Mouse (Mus musculus) spleen, adult 2 months (tissue): ENCODE measurements around the gene Tbck. TPM values are rescaled to one million over a fixed set of nuclear protein-coding genes. Genes with fewer than 3 reads are reported as not detected.

Experiments used
- DNase-seq, 2 experiments: peaks; one replicate each; pipeline versions ENCODE4 v3.0.0 to v3.0.0-alpha.2; 2012 to 2021; ENCODE audit warnings: low spot score in 2 of 2, low read depth in 1 of 2
- H3K27ac ChIP-seq: fragments of 200-500 bp; 2 replicates; pipeline ENCODE4 v1.5.1; 2012; ENCODE audit warnings: low read length, inconsistent platforms; ENCODE audit not compliant: insufficient read depth
- H3K27me3 ChIP-seq: fragments of 200-500 bp; 2 replicates; pipeline ENCODE4 v1.6.1; 2012; ENCODE audit warnings: mild to moderate bottlenecking, moderate library complexity, low read length, inconsistent platforms; ENCODE audit not compliant: control insufficient read depth, insufficient read depth
- H3K36me3 ChIP-seq: fragments of 200-500 bp; 2 replicates; pipeline ENCODE4 v1.6.1; 2012; ENCODE audit warnings: mild to moderate bottlenecking, low read length, inconsistent platforms; ENCODE audit not compliant: control insufficient read depth, insufficient read depth
- H3K4me1 ChIP-seq: fragments of 200-500 bp; 2 replicates; pipeline ENCODE4 v1.6.1; 2011; ENCODE audit warnings: inconsistent platforms; ENCODE audit not compliant: control insufficient read depth, insufficient read depth, insufficient read length
- H3K4me3 ChIP-seq: fragments of 200-500 bp; 2 replicates; pipeline ENCODE4 v1.5.1; 2011; ENCODE audit warnings: mild to moderate bottlenecking, inconsistent platforms; ENCODE audit not compliant: insufficient read depth, insufficient read length; ENCODE audit errors: extremely low read depth
- CTCF ChIP-seq: fragments of 200-500 bp; IDR thresholded peaks from 2 replicates; pipeline ENCODE4 v1.5.1; 2011; ENCODE audit warnings: mild to moderate bottlenecking, inconsistent platforms; ENCODE audit not compliant: insufficient read depth, insufficient read length, insufficient replicate concordance; ENCODE audit errors: extremely low read depth
- POLR2A ChIP-seq: fragments of 200-500 bp; IDR thresholded peaks from 2 replicates; pipeline ENCODE4 v1.6.1; 2011; ENCODE audit warnings: low read depth, low read length, inconsistent platforms
- WGBS: fragments of 180-500 bp; shearing (Covaris S2); methylation state at CpG from one replicate; pipeline ENCODE4 v1.1.7; 2018; 5-methylcytosine and 5-hydroxymethylcytosine counted together
- polyA plus RNA-seq: library from polyadenylated mRNA; depleted of rRNA; stranded (reverse); fragments of >200 nt; gene quantifications from 2 replicates; pipeline ENCODE4 v1.2.3, GENCODE M21; 2012

Tbck gene
- polyA plus RNA-seq, 1 experiment = 2.8 TPM

DNA sequence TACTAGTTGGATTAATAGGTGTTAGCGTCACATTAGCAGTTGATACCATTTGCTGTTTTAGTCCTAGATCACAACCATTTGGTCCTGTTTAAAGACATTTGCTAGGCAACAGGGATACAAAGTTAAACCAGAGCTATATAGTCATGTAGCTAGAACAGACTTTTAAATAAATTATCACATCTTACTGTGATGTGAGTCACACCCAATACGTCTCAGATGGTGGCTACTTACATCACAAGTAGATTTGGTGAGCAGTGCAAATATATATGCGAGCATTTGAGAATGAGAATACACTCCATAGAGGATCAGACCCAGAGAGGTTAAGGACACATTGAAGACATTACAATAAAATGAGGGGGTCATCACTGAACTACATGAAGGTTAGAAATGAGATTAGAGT is 125.0 kb downstream of the Tbck start:
- TF ChIP-seq POLR2A = no peak
- no peak for TF ChIP-seq CTCF
- no peaks in the 10 kb centered on the region for H3K4me1 ChIP-seq
- H3K36me3 ChIP-seq = peaks cover 7% of the 10 kb centered on the region; the same call in 1 of the 2 replicates
- no peak overlapping the region for H3K4me3 ChIP-seq
- WGBS = 94% methylated on average over 3 of the region's 3 CpGs
- no peaks in the 10 kb centered on the region for H3K27me3 ChIP-seq
- no peak overlapping the region for H3K27ac ChIP-seq
- DNase-seq = no peak

DNA sequence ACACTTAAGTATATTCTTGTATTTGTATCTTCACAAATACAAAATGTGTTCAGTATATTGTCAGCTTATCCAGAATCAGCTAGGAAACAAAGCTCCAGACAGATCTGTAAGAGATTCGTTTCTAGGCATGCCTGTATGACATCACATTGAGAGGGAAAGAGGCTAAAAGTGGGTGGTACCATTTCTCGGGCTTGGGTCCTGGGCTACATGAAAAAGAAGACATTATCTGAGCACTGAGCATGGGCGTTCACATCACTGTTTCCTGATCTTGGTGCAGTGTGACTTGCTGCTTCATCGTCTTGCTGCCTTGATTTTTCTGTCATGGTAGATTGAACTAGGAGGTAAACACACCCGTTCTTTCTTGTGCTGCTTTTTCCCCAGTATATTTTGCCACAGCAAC is 127.8 kb downstream of the Tbck start:
- TF ChIP-seq POLR2A (no peak), CTCF (no peak)
- H3K4me1 ChIP-seq = no peaks in the 10 kb centered on the region
- H3K36me3 ChIP-seq = peaks cover 6% of the 10 kb centered on the region
- 83% methylated on average over 5 of the region's 5 CpGs for WGBS
- H3K4me3 ChIP-seq = no peak overlapping the region
- no peaks in the 10 kb centered on the region for H3K27me3 ChIP-seq
- DNase-seq = no peak
- no peak overlapping the region for H3K27ac ChIP-seq

DNA sequence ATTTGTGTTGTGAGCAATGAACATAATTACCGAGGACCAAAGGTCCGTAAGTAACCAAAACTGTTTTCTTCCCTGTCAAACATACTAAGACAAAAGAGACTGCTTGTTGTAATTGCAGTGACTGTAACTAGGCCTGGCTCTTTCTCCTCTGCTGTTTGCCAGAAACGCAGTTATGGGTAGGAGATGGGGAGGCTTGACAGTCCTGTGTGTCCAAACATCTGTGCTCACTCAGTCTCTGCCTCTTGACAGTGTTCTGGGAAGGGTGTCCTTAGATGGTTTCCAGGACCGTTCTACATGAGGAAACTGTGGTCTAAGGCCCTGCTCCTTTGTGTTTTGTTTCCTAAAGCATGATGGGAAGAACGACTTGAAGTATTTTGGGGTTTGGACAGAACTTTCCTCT is 128.4 kb downstream of the Tbck start:
- TF ChIP-seq POLR2A = no peak
- TF ChIP-seq CTCF = no peak
- Histone ChIP-seq H3K27me3 (no peaks in the 10 kb centered on the region), H3K4me1 (no peaks in the 10 kb centered on the region), H3K4me3 (no peak overlapping the region), H3K27ac (no peak overlapping the region), H3K36me3 (peaks cover 6% of the 10 kb centered on the region)
- no peak for DNase-seq
- WGBS = 62% methylated on average over 5 of the region's 5 CpGs

DNA sequence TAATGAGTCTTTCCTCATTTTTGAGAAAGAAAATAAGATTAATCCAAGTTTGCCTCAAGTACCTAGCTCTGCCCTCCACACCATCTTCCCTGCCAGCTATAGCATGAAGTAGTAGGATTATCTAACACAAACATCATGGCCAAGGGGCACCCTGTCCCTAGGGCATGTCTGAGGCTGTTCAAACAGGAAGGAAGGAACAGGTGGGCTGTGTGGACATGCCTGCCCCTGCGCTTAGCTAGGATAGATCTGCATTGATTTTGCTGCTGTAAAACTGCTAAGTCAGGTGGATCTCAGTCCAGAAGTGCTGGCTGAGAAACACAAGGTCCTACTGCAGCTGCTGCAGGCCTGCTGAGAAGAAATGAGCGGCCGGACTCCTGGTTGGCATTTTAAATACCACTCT is 129.2 kb downstream of the Tbck start:
- Histone ChIP-seq H3K4me3 (no peak overlapping the region), H3K36me3 (peaks cover 6% of the 10 kb centered on the region), H3K27me3 (no peaks in the 10 kb centered on the region), H3K27ac (no peak overlapping the region), H3K4me1 (no peaks in the 10 kb centered on the region)
- DNase-seq = no peak
- WGBS = 70% methylated on average over 3 of the region's 3 CpGs
- no peak for TF ChIP-seq CTCF
- TF ChIP-seq POLR2A = no peak

DNA sequence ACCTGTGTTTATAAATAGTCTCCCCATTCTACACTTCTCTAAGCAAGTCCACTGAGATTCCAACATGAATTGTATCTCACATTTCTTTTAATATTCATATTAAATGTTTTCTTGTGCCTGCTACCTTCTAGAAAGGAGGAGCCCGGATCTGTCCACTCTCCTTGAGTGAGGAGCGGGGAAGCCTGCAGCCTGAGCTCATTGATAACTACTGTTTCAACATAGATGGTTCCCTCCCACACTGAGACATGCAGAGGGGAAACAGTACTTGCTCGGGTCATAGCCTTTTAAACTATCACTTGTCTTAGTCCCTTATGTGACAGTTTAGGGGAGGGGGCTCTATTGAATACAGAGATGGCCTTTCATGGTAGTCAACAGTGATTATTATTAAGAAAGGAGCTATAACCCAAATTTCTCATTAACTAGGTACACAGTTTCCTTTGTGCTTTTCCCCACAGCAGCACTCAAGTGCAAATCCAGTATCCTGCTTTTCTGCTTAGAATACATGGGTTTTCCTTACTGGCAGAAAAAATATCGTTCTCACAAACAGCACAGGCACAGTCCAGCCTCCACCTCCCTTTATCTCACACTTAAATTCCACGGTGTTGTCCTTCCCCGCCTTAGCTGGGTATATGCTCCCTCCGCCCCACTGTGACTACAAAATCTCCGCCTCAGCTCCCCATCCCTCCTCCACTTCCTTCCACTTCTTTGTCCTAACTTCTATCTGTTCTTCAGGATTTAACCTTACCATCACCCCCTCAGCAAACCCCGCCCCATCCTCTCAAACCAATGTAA is 130.0 kb downstream of the Tbck start:
- Histone ChIP-seq H3K27me3 (no peaks in the 10 kb centered on the region), H3K4me1 (no peaks in the 10 kb centered on the region), H3K4me3 (no peak overlapping the region), H3K27ac (no peak overlapping the region), H3K36me3 (peaks cover 6% of the 10 kb centered on the region)
- 86% methylated on average over 9 of the region's 9 CpGs for WGBS
- DNase-seq = no peak
- TF ChIP-seq POLR2A = no peak
- no peak for TF ChIP-seq CTCF

DNA sequence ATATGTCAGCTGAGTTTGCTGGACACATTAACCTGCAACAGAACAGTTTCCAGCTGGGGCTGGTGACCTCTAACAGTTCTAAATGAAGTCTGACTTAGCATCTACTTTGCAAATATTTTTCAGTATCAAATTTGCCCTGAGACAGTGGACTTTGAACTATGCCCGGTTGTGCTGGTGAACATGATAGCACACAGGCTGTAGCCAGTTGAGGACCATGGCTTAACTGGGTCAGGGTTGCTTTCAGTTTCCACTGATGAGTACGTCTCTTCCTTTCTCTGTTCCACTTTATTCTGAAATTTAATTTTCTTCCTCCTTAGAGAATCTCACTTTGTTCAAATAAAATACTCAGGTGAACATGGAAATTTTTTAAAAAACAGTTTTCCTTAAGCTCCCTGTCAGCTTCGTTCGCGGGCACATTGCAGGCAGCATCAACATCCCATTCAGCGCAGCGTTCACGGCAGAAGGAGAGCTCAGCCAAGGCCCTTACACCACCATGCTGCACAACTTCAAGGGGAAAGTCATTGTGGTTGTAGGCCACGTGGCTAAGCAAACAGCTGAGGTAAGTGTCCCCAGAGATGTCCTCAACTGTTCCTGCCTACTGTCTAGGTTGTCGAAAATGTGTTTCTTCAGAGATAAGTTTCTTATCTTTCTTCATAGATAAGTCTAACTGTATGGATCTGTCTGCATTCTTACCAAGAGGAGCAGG is 131.0 kb downstream of the Tbck start:
- Histone ChIP-seq H3K36me3 (peaks cover 3% of the 10 kb centered on the region; the same call in 1 of the 2 replicates), H3K4me3 (no peak overlapping the region), H3K4me1 (no peaks in the 10 kb centered on the region), H3K27me3 (no peaks in the 10 kb centered on the region), H3K27ac (no peak overlapping the region)
- 79% methylated on average over 10 of the region's 10 CpGs for WGBS
- no peak for TF ChIP-seq CTCF
- TF ChIP-seq POLR2A = no peak
- no peak for DNase-seq

DNA sequence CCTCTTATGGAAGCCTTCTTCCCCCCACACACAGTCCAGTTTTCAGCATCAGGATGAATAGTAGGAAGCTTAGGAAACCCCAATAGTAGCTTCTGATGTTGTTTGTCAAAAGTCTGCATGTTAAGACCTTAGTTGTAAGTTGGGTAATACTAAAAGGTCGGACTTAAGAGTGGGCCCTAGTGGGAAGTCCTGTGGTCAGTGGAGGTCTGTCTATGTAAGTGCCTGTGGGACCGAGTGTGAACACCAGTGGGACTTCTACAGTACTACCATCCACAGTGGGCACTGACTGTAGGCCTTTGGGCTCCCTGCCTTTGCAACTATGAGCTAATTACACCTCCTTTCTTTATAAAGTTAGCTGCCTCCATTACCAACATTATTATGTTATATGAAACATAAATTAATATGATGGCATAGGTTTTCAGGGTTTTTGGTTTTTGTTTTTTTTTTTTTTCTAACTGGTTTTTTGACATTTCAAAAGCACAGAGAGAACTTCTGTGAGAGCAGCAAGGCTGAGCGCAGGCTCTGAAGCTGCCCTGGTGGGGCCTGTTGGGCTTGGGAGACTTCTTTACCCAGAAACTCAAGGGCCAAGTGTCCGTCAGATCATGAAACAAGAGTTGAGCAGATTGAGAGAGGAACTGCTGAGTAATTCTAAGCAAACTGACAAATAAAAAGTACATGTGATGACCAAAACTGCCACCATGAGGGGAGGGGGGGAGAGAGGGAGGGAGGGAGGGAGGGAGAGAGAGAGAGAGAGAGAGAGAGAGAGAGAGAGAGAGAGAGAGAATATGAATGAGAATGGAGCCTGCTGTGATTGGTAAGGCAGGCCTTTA is 131.8 kb downstream of the Tbck start:
- TF ChIP-seq POLR2A = no peak
- no peak for TF ChIP-seq CTCF
- Histone ChIP-seq H3K4me3 (no peak overlapping the region), H3K36me3 (peaks cover 3% of the 10 kb centered on the region), H3K4me1 (no peaks in the 10 kb centered on the region), H3K27me3 (no peaks in the 10 kb centered on the region), H3K27ac (no peak overlapping the region)
- DNase-seq = no peak
- 87% methylated on average over 4 of the region's 4 CpGs for WGBS
